Mouse (Mus musculus) CD4-positive helper T cell, adult 2 months (primary cell): ENCODE results near the gene Gm37419.

Experiments
- DNase-seq: peaks from one replicate; pipeline ENCODE4 v3.0.0-alpha.2; 2012; ENCODE audit warnings: low read depth, missing footprints, low spot score

The Gm37419 gene

DNA sequence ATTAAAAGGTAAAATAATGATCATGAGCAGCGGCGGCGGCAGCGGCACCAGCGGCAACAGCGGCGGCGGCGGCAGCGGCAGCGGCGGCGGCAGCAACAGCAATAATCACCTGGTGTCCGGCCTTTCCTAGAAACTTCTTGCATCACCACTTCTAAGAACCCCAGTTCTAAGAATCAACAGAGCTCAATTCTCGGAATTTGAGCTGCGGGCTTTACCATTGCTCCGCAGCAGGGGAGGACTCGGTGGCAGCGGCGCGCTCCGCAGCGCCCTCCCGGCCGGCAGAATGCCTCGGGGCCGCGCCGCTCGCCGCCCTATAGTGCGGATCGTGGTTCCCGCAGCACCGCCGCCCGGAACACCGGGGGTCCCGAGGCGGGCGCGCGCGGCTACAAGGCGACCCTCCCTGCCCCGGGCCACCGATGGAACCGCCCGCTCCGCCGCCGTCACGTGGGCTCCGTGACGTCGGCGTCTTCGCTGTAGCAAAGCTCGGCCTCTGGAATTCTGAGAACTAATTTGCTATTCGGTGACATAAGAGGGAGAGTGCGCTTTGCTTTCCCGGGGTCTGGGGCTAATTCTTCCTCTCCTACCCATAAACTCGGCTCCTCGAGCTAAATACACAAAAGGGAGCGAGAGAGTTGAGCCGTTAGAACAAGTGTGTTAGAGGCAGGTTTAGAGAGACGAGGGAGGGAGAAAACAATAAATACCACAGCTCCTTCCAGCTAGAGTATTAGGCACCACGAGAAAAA lies at the start of gene Gm37419, which contains the start of gene Bcl6:
Gm37419 (plus strand) TSS at position 17 of the 743 bp plus-strand sequence.
Bcl6 (minus strand) TSS at position 387 of the 743 bp plus-strand sequence.
- peak; percentile 94 for DNase-seq

DNA sequence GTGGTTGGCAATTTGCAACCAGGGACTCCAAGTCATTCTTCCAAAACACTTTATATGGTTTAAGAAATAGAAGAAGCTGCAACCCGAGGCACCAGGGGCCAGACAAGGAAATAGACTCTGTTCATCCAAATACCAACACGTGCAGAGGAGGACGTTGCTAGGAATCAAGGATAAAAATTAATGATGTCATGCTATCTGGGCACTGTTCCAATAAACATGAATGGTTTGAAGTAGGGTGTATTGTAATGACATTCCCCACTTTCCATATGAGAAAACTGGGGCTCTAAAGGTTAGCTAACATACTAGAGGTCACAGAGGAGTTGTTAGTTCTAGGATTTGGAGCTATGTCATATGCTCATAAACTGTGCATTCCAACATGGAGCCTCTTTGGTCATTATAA lies 43.5 kb upstream of the Gm37419 start:
- no peak for DNase-seq

DNA sequence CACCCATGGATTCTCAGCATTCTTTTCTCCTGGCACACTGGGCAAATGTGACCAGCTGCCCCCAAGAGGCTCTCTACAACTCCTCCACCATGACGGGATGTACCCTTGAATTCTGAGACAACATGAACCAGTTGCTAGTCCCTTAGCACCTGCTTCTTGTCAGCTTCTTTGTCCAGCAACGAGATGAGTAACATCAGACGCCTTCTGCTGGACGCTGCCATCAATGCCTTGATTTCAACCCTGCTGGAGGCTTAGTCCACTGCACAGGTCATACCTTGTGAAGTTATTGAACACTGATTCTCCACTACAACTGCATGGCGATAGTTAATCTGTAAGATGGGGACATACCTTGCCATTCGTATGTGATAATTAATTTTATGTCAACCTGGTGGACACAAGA lies 40.6 kb upstream of the Gm37419 start:
- no peak for DNase-seq

DNA sequence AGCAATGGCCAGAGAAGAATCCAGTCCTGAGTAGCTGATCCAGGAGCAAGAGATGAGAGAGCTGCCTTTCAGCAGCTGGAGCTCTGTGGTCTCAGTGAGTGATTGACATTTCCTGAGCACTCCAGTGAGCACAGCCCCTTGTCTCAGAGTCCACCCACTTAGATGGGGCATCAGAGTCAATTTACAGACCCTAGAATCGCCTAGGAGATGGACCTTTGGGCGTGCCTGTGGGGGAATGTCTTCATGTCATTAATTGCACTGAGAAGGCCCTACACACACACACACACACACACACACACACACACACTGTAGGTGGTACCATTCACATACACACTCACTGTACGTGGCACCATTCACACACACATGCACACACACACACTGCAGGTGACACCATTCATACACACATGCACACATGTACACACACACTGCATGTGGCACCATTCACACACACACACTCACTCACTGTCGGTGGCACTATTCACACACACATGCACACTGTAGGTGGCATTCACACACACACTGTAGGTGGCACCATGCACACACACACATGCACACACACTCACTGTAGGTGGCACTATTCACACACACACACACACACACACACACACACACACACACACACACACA lies 36.1 kb upstream of the Gm37419 start:
- DNase-seq = no peak

DNA sequence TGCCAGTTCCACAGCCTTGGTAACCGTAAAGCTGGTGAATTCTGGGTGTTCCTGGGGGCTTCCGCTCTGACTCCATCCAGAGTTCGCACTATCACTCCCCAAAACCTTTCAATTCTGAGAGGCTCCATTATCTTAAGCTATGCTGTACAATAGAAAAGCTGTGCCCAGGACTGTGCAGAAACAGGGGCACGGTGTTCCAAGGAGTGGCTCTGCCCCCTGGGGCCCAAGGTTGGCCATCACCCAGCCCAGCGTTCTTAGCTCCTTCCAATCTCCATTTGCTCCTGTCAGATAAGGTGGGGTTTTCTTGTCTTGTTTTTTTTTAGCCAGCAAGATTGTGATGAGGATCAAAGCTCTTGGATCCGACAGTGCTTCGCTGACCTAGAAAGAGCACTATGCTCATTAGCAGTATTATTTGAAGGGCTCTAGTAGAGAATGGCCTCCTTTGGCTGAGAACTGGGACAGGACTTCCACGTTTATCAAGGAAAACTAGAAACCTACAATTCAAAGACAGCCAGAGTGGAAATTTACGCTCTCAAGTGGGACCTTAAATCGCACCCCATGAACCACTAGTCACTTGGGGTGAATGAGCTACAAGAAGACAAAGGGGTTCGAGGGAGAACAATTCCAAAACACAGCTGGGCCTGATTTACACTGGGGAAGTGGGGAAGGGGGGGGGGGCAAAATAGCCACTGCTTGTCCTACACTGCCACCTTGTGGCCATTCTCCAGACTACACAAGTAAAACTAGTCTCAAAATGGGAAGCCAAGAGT lies 34.9 kb upstream of the Gm37419 start:
- DNase-seq = peak; percentile 37

DNA sequence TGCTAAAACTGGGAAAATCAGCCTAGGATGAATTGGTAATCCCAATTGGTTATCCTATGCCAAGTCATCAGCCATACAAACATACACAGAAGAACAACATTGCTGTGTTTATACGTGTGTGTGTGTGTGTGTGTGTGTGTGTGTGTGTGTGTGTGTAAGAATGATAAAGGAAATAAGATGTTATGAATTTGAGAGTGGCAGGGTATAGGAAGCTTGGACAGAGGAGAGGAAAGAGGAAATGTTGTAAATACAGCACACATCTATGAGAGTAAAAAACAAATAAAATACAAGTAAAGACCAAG lies 34.4 kb upstream of the Gm37419 start:
- no peak for DNase-seq

DNA sequence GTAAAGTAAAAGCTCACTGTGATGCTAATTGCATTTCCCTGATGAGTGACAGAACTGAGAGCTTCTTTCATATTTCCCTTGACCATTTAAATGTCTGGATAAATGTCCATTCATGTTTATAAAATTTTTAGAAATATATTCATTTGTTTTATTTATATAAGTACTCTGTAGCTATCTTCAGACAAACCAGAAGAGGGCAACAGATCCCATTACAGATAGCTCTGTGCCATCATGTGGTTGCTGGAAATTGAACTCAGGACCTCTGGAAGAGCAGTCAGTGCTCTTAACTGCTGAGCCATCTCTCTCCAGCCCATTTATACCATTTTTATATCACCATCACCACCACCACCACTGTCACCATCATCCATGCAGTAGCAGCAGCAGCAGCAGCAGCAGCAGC lies 29.3 kb upstream of the Gm37419 start:
- no peak for DNase-seq

DNA sequence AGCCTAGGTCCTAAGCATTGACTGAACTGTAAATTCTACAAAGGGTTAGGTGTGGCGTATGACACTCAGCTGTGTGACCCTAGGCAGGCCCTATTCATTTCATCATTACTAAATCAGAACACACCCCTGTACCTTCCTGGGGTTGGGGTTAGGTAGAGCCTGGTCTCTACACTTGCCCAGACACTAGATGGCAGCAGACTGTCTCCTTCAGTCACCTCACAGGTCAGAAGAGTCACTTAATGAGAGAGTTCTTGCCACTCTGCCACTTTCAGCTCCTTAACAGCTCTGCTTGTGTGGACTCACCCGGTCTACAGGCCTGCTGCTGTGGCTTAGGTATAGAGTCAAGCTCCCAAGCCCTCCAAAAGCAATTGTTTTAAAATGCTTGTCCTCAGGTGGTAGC lies 25.9 kb upstream of the Gm37419 start:
- peak; percentile 57 for DNase-seq

DNA sequence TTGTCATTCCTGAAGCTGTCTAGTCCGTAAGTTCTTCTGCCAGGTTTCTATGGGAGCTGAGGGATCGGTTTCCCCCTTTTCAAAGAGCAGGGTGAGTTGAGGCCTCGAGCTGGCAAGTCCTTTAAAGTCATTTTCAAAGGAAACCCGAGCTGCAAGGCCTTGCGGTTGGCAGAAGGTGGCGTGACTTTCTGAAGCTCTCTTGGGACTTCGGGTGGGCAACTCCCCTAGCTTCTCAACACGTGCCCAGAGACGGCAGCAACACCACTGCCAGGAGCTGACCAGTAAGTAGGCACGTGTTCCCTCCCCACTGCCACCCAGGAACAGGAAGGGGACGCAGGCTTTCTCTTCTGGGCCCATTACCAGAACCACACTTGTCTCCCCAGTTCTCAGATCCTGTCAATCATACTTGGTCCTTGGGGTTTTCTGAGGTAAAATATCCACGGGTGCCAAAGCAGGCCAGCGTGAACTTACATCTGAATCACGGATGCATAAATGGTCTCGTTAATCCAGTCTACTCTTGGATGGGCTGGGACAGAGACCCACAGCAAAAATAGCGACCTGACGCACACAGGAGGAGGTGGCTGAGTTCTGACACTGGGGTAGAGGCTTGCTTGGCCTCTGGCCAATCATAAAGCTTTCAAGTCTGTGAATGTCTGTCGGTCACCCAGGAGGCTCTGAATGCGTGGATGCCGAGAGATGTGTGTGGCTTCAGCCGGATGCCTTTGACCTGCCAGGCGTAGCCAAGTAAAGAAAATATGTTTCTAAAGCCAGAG lies 24.2 kb upstream of the Gm37419 start:
- no peak for DNase-seq

DNA sequence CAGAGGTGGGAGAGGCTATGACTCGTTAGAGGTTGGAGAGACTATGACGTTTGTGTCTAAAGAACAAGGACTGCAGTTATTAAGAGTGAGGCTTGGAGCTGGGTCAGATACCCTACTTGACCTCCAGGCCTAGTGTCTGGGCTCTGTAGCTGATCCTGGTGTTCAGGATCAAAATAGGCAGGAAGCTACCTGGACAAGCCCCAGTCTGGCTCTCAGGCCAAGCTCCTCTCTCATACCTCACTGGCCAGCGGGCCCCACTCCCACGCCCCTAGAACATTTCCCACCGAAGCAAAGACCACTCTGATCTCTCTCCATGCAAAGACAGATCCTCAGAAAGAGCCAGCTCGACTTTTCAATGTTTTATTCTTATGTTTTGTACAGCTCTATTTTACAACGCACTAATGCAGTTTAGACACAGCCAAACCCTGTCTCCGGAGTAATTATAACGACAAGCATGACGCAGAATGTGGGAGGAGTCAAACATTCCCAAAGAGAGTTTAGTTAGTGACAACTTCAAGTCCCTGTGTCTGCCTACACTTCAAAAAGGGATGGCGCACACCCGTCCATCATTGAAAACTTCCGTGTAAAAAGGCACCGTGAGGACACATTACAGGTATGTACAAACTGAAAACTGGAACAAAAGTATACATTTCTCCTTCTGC lies 23.4 kb upstream of the Gm37419 start:
- no peak for DNase-seq

DNA sequence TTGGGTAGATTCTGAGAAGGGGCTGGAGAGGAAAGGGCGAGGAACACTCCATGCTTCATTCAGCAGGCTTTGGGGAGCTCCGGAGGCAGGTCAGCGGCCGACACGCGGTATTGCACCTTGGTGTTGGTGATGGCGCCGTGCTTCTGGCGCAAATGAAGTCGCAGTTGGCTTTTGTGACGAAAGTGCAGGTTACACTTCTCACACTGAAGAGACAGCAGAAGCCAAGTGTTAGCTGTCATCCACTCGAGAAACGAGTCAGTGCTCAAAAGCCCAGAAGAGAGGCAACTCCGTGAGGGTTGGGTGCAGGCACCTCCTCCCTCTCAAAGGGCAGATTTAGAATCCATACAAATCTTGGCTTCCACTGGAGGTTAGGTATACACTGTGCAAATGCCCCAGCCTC lies 22.2 kb upstream of the Gm37419 start:
- DNase-seq = no peak

DNA sequence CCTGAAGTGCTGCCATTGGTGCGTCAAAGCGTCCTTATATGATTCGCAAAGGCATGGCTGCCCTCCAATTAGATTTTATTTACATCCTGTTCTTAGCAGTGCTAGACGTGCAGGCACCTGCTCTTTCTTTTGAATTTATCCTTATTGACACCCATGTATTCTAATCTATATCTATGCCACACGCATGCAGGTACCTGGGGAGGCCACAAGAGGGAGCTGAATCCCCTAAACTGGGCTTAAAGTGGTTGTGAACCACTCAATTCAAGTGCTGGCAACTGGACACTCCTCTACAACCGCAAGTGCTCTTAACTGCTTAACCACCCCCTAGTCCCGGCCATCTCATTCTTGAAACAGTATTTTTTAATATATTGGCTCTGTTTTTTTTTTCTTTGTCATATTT lies 21.0 kb upstream of the Gm37419 start:
- peak; percentile 38 for DNase-seq

DNA sequence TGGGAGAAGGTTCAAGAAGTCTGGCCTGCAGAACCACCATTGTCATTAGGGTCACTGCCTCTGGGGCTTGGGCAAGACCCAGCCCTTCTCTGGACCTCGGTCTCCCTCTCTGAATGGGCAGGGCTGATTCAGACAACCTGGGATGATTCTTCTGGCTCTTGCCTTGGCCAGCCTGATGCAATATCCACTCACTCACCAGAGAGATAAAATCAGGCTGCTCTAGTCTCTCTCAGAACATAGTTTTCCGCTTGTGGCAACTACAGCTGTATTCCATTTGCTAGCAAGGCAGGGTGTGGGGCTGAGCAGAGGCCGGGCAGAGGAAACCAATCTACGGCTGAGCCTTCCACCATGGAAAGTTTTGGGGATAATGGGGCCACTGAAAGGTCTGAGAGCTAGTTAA lies 19.4 kb upstream of the Gm37419 start:
- no peak for DNase-seq

DNA sequence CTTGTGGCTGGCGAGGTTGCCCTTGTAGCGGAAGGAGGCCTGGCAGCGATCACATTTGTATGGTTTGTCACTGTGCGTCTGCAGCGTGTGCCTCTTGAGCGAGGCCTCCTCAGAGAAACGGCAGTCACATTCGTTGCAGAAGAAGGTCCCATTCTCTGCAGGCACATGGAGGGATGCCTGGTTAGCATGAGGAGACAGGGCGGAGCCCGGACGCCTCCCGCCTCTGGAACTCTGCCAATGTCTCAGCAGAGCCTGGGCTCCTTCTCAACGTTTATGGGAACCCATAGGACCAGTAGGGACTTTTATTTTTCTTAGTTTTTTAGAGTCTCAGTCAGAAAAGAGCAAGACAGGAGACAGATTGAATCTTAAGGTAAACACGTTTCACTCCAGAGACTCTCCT lies 18.4 kb upstream of the Gm37419 start:
- no peak for DNase-seq

DNA sequence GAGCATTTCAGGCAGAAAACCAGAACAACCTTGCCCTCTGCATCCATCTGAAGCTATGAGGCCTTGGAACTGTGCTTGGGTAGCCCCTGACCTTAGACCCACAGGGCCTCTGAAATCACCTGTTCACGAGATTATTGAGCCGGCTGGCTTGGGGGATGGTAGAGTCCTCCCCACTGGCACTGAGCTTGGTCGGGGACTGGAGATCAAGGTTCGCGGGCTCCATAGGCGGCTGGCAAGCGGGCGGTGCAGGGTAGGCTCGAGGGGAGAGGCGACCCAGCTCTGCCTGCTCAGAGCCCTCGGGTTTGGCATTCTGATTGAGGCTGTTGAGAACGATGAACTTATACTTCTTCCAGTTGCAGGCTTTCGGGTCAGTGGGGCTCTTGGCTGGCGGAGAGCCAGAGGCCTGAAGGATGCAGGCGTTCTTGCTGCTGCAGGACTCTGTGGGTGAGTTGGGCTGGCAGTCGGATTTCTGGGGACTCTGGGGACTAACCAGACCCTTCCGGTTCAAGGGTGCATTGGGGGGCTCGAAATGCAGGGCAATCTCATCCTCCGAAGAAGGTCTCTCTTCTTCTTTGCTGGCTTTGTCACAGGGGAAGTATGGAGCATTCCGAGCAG lies 16.0 kb upstream of the Gm37419 start:
- no peak for DNase-seq

DNA sequence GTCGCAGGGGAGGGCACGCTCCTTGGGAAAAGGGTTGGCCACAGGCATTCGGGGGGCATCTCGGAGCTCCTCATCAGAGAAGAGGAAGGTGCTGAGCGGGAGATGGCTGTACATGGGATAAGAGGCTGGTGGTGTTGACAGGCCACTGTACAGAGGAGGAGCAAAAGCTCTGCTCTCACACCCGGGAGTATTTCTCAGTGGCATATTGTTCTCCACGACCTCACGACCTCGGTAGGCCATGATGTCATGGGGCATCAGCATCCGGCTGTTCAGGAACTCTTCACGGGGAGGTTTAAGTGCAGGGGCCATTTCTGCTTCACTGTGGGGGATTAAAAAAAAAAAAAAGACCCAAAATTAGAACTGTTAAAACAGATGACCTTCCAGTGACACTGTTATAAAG lies 15.4 kb upstream of the Gm37419 start:
- DNase-seq = no peak

DNA sequence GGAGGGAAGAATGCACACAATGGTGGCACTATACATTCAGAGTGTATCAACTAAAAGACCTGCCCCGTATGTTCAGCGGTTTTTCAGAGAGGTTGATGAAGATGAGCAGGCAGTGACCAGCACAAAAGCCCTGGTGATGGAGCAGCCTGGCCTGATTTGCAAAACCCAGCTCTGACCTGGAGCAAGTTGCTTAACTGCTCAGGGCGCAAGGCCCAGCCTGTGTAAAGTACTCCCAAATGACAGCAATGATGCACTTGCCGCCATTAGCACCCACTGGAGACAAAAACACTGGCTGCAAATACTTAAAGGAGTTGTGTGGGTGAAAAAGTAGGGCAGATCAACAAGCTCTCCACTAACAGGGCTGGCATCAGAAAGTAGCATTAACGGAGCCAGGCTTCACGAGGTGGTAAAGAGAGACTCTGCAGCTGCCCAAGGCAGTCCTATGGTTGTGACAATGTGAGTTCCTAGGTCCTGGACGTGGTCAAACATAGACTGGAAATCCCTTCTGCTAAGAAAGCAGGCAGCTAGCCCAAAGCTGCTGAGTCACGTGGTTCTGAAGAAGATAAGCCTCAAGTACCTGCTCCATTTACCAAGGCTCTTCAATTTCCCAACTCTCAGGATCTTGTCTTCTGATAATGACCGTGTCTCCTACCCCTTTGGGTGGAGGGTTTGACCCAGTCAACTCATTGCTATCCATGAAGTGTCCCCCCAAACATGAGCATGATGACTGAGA lies 14.5 kb upstream of the Gm37419 start:
- DNase-seq = no peak

DNA sequence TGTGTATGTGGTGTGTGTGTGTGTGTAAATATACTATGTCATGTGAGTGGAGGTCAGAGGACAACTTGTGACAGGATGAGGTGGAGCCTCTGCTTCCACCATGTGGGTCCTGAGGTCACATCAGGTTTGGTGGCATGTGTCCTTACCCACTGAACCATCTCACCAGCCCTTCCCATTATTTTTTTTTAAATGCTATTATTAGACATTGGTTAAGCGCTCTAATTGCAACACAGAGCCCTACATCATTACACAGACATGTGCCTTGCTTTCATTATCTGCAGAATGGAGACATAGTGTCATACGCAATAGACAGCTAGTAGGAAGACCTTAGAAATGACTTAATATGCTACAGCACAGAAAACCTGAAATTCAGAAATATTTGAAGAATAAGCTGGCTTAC lies 12.1 kb upstream of the Gm37419 start:
- no peak for DNase-seq

DNA sequence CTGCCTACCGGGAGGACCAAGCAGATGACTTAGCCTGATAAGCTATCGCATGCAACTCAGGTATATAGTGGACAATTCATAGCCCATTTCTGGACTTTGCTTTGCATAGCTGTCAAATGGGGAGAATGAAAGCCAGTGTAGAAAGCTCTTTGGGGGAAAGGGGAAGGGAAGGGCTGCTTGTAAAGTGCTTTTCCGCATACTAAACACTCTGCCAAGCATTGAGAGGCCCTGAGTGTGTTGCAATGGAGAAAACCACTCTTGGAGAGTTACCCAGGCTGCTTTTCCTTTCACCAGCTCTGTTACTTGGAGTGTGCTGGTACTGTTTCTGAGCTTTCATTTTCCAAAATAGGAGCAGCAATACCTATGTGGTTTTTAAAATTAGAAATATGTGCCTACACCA lies 10.6 kb upstream of the Gm37419 start:
- no peak for DNase-seq

DNA sequence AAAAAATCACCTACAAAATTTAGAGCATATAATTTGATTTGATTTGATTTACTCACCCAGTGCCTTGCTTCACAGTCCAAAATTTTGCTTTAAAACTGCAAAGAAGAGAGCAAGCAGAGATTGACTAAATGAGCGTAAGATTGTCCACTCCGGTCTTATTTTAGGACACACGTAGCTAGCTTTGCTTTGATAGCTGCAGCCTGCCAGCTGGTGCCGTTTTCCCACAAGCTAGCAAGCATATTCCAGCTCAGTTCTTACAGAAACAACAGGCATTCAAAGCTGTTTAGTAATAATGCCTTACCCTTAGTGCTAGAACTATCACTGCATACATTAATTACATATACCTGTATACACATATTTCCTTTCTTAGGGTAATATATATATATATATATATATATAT lies 9.8 kb upstream of the Gm37419 start:
- DNase-seq = no peak
